12 mouse cellular contexts compared by ENCODE assay signal in the genomic region with DNA sequence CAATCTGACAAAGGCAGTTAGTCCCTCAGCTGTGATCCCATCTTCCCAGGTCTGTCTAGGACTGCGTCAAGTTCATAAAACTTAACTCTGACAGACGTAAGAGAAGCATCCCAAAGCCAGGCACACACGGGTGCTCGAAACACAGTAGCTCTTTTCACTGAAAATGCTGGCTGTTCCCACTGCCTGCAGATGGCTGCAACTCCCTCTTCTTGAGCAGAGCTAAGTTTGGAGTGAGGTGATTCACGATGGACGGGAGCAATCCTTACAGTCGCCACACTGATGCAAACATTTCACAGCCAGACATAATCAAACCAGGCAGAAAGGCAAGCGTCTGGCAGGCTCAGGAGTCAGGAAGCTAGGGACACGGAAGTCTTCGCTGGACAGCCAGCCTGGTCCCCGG.
A peak's percentile ranks its signal among the peaks of the same experiment; 100 is the strongest.
DNase-seq lines count a peak whose midpoint lies in the region; ATAC-seq and TF ChIP-seq lines count a peak whose summit lies in the region.
"Had no signal": no experiment of that assay in that cellular context is flagged by ENCODE, and none has a peak within 500 bp of the region (broad histone marks: within the 10 kb centered on the region; RNA-seq: fewer than 3 reads in every experiment).

No protein-coding gene starts in this region.

- no peaks in the 10 kb centered on the region for H3K27me3 ChIP-seq in hindbrain, embryonic 10.5 days (ENCODE audit: insufficient read depth, poor library complexity, severe bottlenecking)
- no peaks in the 10 kb centered on the region for H3K27me3 ChIP-seq in hindbrain, postnatal 0 days (ENCODE audit: insufficient read depth, low read length)
- H3K27me3 ChIP-seq in liver, embryonic 11.5 days (replicated peaks; ENCODE audit: control insufficient read depth, insufficient read depth, low read length): no peaks in the 10 kb centered on the region
- H3K27me3 ChIP-seq in liver, postnatal 0 days (ENCODE audit: insufficient read depth, low read length): no peaks in the 10 kb centered on the region
- H3K27me3 ChIP-seq in hindbrain, embryonic 16.5 days (replicated peaks; ENCODE audit: control insufficient read depth, insufficient read depth, low read length): no peaks in the 10 kb centered on the region
- H3K27me3 ChIP-seq: neural tube, embryonic 15.5 days had no signal

- no peak for TF ChIP-seq EP300 in liver, postnatal 0 days (IDR thresholded peaks at IDR 0.05; ENCODE audit: low read depth)

- no peak overlapping the region for H3K4me3 ChIP-seq in hindbrain, embryonic 10.5 days
- no peak overlapping the region for H3K4me3 ChIP-seq in hindbrain, postnatal 0 days (ENCODE audit: low read length)
- no peak overlapping the region for H3K4me3 ChIP-seq in liver, embryonic 11.5 days (ENCODE audit: low read depth, low read length)
- no peak overlapping the region for H3K4me3 ChIP-seq in liver, postnatal 0 days (ENCODE audit: low read depth, low read length)
- no peak overlapping the region for H3K4me3 ChIP-seq in hindbrain, embryonic 16.5 days (ENCODE audit: low read length)
- H3K4me3 ChIP-seq: neural tube, embryonic 15.5 days had no signal

- H3K4me2 ChIP-seq in hindbrain, postnatal 0 days (ENCODE audit: low read depth, low read length): no peak overlapping the region
- H3K4me2 ChIP-seq in liver, embryonic 11.5 days: peak overlapping the region; percentile 16; the same call in 1 of the 2 replicates
- no peak overlapping the region for H3K4me2 ChIP-seq in liver, postnatal 0 days (ENCODE audit: low read depth, low read length)
- H3K4me2 ChIP-seq in hindbrain, embryonic 16.5 days (ENCODE audit: low read length): no peak overlapping the region
- H3K4me2 ChIP-seq: neural tube, embryonic 15.5 days had no signal

- whole genome bisulfite sequencing in hindbrain, embryonic 10.5 days: 85% methylated on average over 11 of the region's 11 CpGs
- 72% methylated on average over 11 of the region's 11 CpGs for WGBS in hindbrain, postnatal 0 days
- WGBS in liver, embryonic 11.5 days: 64% methylated on average over 11 of the region's 11 CpGs
- 56% methylated on average over 11 of the region's 11 CpGs for WGBS in liver, postnatal 0 days (ENCODE audit: insufficient replicate concordance)
- 81% methylated on average over 11 of the region's 11 CpGs for WGBS in hindbrain, embryonic 16.5 days

- TF ChIP-seq CTCF in hindbrain, postnatal 0 days (IDR thresholded peaks at IDR 0.05; ENCODE audit: low read depth): no peak
- no peak for TF ChIP-seq CTCF in liver, postnatal 0 days (IDR thresholded peaks at IDR 0.05; ENCODE audit: low read depth)

- H3K9me3 ChIP-seq in hindbrain, embryonic 10.5 days: no peaks in the 10 kb centered on the region
- no peaks in the 10 kb centered on the region for H3K9me3 ChIP-seq in hindbrain, postnatal 0 days (ENCODE audit: low read length)
- H3K9me3 ChIP-seq in liver, embryonic 11.5 days (ENCODE audit: control insufficient read depth, low read length): no peaks in the 10 kb centered on the region
- no peaks in the 10 kb centered on the region for H3K9me3 ChIP-seq in liver, postnatal 0 days (ENCODE audit: low read length)
- H3K9me3 ChIP-seq in hindbrain, embryonic 16.5 days (ENCODE audit: control insufficient read depth, low read length): no peaks in the 10 kb centered on the region
- H3K9me3 ChIP-seq: neural tube, embryonic 15.5 days had no signal

- no peak for ATAC-seq in hindbrain, postnatal 0 days
- peak; percentile 6; the same call in 1 of the 2 replicates for ATAC-seq in liver, embryonic 11.5 days (replicated peaks; ENCODE audit: low FRiP score)
- ATAC-seq in liver, postnatal 0 days: no peak
- ATAC-seq in hindbrain, embryonic 16.5 days: no peak

- H3K36me3 ChIP-seq in hindbrain, embryonic 10.5 days: peaks cover 13% of the 10 kb centered on the region
- H3K36me3 ChIP-seq in hindbrain, postnatal 0 days (ENCODE audit: insufficient read depth, low read length): no peaks in the 10 kb centered on the region
- peaks cover 5% of the 10 kb centered on the region; the same call in 1 of the 2 replicates for H3K36me3 ChIP-seq in liver, embryonic 11.5 days (ENCODE audit: control insufficient read depth, insufficient read depth, low read length)
- no peaks in the 10 kb centered on the region for H3K36me3 ChIP-seq in liver, postnatal 0 days (replicated peaks; ENCODE audit: insufficient read depth, low read length)
- no peaks in the 10 kb centered on the region for H3K36me3 ChIP-seq in hindbrain, embryonic 16.5 days (ENCODE audit: control insufficient read depth, insufficient read depth, low read length)

- no peak for DNase-seq in hindbrain, embryonic 10.5 days (ENCODE audit: low spot score)
- no peak for DNase-seq in hindbrain, postnatal 0 days (ENCODE audit: low spot score)
- no peak for DNase-seq in liver, embryonic 11.5 days (ENCODE audit: low spot score)
- no peak for DNase-seq in liver, postnatal 0 days
- peak; percentile 88 for DNase-seq in brain, adult 2 months (ENCODE audit: low read depth, low spot score)
- DNase-seq in adrenal gland, adult 8-10 months: no peak
- DNase-seq in thymus, adult 18-20 months: no peak
- DNase-seq: heart, adult 18-20 months; lung, postnatal 36 days; thymus, postnatal 14 days had no signal

- H3K4me1 ChIP-seq in hindbrain, embryonic 10.5 days (replicated peaks): peaks cover 17% of the 10 kb centered on the region
- no peaks in the 10 kb centered on the region for H3K4me1 ChIP-seq in hindbrain, postnatal 0 days (ENCODE audit: insufficient read depth, low read length)
- peaks cover 19% of the 10 kb centered on the region for H3K4me1 ChIP-seq in liver, embryonic 11.5 days (replicated peaks; ENCODE audit: control insufficient read depth, insufficient read depth, low read length)
- no peaks in the 10 kb centered on the region for H3K4me1 ChIP-seq in liver, postnatal 0 days (ENCODE audit: insufficient read depth)
- H3K4me1 ChIP-seq in hindbrain, embryonic 16.5 days (ENCODE audit: control insufficient read depth, insufficient read depth, low read depth, low read length): no peaks in the 10 kb centered on the region

- H3K9ac ChIP-seq in hindbrain, postnatal 0 days (replicated peaks; ENCODE audit: low read length): no peak overlapping the region
- H3K9ac ChIP-seq in liver, embryonic 11.5 days (ENCODE audit: low read depth, low read length): no peak overlapping the region
- H3K9ac ChIP-seq in liver, postnatal 0 days (replicated peaks): no peak overlapping the region
- H3K9ac ChIP-seq in hindbrain, embryonic 16.5 days (ENCODE audit: low read depth, low read length): 0 out of 2 replicates have a peak overlapping the region, but pooled peaks have one; percentile 3
- H3K9ac ChIP-seq: neural tube, embryonic 15.5 days had no signal

- 0 out of 2 replicates have a peak overlapping the region, but pooled peaks have one; percentile 25 for H3K27ac ChIP-seq in hindbrain, embryonic 10.5 days
- no peak overlapping the region for H3K27ac ChIP-seq in hindbrain, postnatal 0 days
- peak overlapping the region; percentile 30 for H3K27ac ChIP-seq in liver, embryonic 11.5 days (ENCODE audit: low read depth, low read length)
- H3K27ac ChIP-seq in liver, postnatal 0 days (ENCODE audit: low read depth): no peak overlapping the region
- H3K27ac ChIP-seq in hindbrain, embryonic 16.5 days (ENCODE audit: low read depth, low read length): no peak overlapping the region
- H3K27ac ChIP-seq: neural tube, embryonic 15.5 days had no signal

Comparison
In these comparisons a context has a peak if more than half of its experiments do, and no peak if none do; other contexts are left out.
1. H3K27ac ChIP-seq: peak in hindbrain, embryonic 10.5 days (single experiment) and liver, embryonic 11.5 days (single experiment); none in hindbrain, postnatal 0 days (single experiment), liver, postnatal 0 days (single experiment) and hindbrain, embryonic 16.5 days (single experiment).